Mouse (Mus musculus): ENCODE data around the gene Crebbp. TPM values are rescaled to one million over a fixed set of nuclear protein-coding genes. Genes with fewer than 3 reads are reported as not detected.

Gene Crebbp
- polyA plus RNA-seq (2012; rRNA removed), result 2.7 and 3.8 TPM in 2 replicates

DNA sequence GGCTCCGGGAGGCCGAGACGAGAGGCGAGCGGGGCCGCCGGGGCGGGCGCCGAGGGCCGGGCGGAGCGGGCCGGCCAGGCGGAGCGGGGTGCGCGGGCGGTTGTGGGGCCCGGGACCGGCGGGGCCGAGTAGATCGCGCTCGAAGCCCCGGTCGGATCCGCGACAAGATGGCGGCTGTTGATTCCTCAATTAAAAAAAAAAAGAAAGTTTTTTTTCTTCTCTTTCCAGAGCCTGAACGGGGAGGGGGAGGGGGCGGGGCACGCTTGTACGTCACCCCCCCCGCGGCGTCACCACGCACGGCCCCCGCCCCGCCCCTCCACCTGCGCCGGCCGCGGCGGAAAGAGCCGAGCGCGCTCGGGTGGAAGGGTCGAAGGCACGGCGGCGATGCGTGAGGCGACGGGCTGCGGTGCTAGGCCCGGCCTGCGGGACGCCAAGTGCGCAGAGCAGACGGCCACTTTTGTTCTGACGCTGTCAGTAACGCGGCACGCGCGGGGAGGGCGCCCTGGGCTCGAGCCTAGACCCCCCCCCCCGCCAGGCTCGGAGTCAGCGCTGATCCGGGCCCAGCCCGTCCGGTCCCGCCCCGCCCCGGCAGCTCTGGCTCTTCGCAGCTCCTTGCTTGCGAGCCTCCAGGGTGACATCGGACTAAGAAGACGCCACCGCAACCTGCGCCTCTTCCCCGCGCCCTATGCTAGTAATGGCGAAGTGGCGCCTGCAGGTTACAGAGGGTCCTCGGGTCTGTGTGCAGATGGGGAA, at the start of gene Crebbp:
TSS of gene Crebbp (minus strand) at position 199 of the 753 bp plus-strand sequence.

GRCm38 (mm10) chr16:4077384-4078061, 136.3 kb downstream of the Crebbp start, which contains the start of gene Trap1:
Gene Trap1, minus strand, starts transcription at chr16:4077827.

DNA sequence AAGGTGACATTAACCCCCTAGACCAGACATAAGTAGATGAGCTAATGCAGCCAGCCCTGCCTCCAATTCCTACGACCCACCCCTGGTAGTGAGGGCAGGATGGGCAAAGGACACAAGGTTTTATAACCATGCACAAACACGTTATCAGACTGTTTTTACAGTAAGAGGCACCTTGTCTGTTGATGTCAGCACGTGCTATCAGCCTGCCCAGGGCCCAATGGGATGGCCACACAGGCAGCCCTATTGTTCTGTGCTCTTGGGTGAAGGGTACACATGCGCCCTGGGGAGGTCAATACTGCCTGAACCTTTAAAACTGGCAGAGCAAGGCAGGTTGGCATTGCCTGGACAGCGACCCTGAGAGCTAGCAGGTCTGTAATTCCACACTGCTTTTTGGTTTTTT, 177.0 kb downstream of the Crebbp start, which contains the start of gene Dnase1:
TSS of gene Dnase1 (plus strand) at position 136 of the 400 bp plus-strand sequence.

Other genes starting within 250 kb of the Crebbp start
- gene Nlrc3, start 237.4 kb downstream of the Crebbp start, polyA plus RNA-seq (2012; rRNA removed), result 0.28 and 0.35 TPM in 2 replicates
- 13.4 and 16.8 TPM in 2 replicates for gene Slx4, start 210.2 kb downstream of the Crebbp start, polyA plus RNA-seq (2012; rRNA removed)
- gene Dnase1, start 177.1 kb downstream of the Crebbp start, polyA plus RNA-seq (2012; rRNA removed), result 0.02 and 0.03 TPM in 2 replicates
- gene Trap1, start 136.2 kb downstream of the Crebbp start, polyA plus RNA-seq (2012; rRNA removed), result 62.5 and 67.7 TPM in 2 replicates
- 0.78 and 0.85 TPM in 2 replicates for gene Adcy9, start 206.5 kb upstream of the Crebbp start, polyA plus RNA-seq (2012; rRNA removed)